Mouse (Mus musculus): ENCODE measurements around the gene Hhip.
A peak's percentile ranks its signal among the peaks of the same experiment; 100 is the strongest.

Gene Hhip

DNA sequence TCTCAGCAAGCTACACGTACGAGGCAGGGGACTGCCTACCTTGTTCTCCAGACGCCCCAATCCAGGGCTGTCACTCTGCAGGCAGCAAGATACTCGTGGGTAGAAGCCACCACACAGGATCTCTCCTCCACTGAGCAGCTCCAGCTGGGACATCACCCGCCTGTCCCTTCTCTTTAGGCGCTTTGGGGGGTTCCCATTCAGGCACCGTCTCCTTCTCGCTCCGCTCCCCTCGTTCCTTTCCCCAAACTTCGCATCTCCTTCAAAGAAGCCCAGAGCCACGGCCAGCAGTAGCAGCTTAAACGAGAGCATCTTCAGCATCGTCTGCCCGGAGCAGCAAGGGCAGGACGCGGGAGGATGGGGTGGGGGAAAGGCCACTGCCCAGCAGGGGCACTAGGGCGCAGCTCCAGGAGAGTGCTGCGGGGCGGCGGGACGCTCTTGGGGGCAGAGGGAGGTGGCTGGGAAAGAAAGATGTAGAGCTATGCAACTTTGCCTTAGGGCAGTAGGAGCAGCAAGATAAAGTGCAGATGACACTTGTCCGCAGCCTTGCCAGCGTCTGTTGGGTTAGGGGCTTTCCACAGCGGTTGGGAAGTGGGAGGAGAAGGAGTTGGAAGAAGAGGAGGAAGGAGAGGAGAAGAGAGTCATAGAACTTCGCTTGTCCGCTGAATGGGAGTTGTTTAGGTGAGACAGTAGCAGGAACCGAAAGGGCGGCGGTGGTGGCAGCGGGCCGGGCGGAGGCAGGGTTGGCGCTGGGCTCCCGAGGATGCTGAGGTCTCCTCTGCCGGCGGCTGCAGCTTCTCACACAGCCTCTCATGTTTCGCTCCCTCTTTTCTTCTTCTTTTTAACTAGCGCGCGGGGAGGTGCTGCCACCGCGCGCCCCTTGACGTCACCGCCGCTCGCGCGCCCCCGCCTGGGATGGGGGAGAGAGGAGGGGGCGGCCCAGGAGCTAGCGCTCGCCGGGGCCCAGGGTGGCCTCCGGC is at the start of gene Hhip:
Hhip (minus strand) TSS at position 809 of the 977 bp plus-strand sequence.
- peak in 1 of 2 experiments; percentile 39 for DNase-seq (ENCODE audit: low spot score in 2 of 2)

DNA sequence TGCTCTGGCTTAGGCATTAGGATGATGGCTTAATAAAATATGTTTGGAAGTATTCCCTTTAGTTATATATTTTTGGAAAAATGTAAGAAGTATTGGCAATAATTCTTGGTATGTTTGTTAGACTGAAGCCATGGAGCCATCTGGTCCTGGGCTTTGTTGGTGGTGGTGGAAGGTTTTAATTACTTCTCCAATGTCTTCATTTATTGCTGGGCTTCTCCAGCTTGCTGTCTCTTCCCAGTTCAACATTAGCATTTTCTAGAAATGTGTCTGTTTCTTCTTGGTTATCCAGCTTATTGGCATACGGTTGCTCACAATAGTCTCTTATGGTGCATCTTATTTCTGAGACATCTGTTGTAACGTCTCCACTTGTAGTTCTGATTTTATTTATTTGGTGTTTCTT is 29.2 kb upstream of the Hhip start:
- DNase-seq (ENCODE audit: low spot score in 2 of 2), result no peak

DNA sequence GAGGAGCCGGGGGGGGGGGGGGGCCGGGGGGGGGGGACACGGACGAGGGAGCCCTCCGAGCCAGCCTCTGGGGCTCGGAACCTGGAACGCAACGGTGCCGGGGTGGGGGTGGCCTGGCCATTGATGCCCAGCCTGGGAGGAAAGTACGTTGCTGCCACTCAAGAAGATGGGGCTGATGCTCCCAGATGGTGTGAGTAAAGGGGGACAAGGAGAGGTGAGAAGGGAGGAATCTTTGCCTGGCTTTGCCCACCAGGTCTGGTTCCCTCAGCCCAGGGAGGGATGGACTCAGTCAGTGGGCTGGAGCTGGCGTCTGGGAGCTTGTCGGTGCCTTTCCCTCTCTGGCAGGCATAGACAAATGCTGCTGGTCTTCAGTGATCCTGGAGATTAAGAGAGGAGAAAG is 387 bp upstream of the Hhip start:
- peak in 1 of 2 experiments; percentile 10 for DNase-seq (ENCODE audit: low spot score in 2 of 2)

DNA sequence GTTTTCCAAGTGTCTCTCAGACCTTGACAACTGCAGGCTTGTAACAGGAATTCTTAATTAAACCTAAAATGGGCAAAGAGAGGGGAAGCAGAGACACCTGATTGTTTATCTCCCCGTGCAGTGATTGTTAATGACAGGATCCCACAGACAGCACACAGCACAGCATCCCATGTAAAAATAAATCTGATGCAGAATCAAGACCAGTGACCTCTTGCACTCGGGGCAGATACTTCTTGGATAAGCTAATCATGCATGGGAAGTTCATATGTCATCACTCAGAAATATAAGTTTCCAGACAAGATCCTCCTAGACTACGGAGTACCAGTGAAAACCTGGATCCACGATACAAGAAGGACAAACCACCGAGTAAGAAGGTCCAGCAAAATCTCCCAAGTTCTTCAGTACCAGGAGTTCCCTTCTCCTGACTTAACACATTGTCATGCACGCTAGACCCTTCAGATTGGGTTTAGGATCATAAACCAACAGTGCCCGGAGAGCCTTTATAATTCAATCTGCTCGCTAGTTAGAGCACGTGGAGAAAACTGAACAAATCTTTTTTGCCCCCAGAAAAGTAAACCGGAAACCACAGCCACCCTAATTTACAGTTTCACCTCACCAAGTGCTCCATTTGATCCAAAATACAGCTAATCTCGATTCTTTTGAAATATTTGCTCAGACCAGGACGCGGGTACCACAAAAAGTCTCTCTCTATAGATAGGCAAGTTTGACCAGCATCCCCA is 1.3 kb downstream of the Hhip start:
- no peak for DNase-seq (ENCODE audit: low spot score in 2 of 2)

DNA sequence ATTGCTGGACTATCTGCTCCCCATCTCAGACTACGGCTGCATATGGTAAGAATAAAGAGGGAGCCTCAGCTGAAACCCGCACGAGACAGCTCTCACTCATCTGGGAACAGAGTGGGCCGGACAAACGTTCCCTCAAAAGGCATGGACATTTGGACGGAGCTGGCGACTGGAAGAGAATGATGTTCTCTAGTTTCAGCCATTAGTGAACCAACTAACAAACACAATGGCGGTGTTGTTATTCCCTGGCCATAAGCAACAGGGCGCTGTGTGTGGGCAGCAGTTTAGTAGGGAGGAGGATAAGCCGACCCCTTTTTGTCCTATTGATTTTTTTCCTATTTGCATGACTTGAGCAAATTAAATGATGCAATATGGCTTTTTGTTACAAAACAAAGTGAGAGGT is 2.0 kb downstream of the Hhip start:
- no peak for DNase-seq (ENCODE audit: low spot score in 2 of 2)

DNA sequence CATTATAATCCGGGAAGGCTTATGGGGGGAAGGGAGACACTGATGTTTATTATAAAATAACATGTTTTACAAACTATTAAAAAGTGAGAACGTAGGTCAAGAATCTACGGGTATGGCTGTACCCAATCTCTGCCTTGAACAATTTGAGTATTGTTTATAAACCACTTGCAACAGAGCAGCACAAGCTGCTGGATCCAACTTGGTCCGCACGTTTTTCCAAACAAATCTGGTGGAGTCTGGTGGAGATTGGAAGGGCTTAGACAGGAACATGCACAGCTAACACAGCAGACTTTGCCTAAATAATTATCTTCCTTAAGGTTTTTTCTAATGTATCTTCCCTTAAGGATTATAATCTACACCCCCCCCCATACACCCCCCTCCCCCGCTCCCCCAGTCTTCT is 2.7 kb downstream of the Hhip start:
- DNase-seq (ENCODE audit: low spot score in 2 of 2), result no peak

DNA sequence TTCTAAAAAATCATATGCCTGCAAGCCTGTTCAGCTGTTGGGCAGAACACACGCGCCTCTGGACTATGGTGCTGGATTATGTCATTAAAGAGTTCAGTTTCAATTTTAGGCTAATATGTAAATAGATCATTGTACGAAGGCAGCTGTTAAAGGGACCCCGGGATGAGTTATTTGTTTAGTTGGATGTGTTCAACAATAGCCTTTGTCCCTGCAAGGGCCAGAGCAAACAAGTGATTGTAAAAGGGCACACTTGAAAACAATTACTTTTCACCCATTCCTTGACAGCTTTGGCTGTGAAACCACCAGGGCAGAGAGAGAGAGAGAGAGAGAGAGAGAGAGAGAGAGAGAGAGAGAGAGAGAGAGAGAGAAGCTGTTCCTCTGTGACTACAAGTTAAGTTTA is 3.6 kb downstream of the Hhip start:
- DNase-seq (ENCODE audit: low spot score in 2 of 2), result peak in 1 of 2 experiments; percentile 8

DNA sequence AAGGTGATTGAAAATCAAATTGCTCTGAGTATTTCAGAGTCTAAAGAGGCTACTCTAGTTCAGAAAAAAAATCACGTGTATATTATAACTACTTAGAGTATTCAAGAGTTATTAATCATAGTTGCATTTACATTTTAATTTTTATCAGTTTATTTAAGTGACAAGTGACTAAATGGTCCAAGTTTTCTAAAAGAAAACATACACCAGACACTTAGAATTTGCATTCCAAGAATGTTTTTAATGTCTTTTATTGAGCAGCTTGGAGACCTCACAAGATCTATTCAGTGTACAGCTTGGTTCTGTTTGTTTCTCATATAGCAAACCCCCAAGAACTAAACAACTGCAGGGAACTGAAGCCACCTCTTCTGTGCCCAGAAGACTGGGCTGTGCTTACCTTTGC is 5.0 kb downstream of the Hhip start:
- DNase-seq (ENCODE audit: low spot score in 2 of 2), result no peak

DNA sequence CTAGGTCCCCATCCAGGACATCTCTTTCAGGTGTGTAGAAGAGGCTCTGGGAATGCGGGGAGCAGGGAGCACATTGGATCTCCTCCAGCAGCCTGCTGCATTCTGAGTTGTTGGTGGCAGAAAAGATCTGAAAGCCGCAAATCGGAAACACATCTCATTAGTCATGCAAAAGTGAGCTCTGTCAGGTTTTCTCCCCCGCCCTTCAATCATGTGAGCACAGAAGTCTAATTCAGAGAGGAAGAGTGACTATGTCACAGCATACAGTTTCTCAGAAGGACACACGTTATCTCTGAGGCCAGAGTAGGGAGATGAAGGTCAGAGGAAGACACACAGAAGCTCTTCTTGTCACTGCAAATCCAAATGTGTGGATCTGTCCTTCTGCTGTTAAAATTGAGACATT is 6.3 kb downstream of the Hhip start:
- DNase-seq (ENCODE audit: low spot score in 2 of 2), result no peak

DNA sequence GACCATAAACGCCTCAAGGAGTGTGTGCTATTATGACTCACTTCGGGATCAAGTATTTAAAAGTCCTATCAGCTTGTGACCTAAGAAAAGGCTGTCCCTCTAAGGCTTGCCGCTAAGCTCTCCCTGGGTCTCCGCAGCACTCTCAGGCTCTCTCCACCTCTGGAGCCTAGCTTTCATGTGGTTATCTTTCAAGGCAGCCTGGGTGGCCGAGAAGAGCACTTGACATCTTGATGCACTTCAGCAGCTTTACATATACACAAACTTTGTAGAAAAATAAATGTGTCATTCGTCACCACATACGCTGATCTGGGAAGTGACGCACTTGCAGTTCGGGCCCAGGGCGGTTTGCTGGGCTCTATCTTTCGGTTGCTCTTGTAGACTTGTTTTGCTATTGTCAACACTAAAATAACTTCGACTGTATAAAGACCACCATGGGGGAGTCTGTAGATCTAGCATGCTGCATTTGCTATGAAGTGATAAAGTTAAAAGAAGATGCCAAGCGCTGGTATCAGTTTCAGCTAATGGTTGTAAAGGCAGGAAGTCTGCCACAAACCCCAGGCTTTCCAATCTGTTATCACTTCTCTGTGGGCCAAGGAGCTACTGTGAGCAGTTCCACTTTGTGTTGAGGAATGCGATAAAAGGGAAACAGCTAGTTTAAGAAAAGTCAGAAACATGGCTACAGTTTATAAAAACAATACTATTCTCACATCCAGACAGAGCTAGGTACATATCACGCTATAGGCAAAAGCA is 8.4 kb downstream of the Hhip start:
- no peak for DNase-seq (ENCODE audit: low spot score in 2 of 2)

DNA sequence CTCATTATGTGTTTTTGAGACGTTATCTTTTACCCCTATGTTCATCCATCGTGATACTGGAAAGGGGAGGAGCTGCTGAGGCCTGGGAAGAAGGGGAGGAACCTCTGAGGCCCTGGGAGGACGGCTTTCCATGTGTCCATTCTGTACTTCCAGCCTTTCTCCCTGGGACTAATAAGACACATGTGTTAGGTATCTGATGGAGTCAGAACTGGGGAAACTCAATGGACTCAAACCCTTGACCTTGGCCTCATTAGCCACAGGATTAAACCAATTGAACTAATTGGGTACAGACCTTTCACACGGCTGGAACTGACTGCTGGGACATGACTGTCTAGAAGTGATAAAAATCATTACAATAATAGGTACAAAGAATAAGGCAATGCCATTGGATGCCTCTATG is 9.6 kb downstream of the Hhip start:
- no peak for DNase-seq (ENCODE audit: low spot score in 2 of 2)

DNA sequence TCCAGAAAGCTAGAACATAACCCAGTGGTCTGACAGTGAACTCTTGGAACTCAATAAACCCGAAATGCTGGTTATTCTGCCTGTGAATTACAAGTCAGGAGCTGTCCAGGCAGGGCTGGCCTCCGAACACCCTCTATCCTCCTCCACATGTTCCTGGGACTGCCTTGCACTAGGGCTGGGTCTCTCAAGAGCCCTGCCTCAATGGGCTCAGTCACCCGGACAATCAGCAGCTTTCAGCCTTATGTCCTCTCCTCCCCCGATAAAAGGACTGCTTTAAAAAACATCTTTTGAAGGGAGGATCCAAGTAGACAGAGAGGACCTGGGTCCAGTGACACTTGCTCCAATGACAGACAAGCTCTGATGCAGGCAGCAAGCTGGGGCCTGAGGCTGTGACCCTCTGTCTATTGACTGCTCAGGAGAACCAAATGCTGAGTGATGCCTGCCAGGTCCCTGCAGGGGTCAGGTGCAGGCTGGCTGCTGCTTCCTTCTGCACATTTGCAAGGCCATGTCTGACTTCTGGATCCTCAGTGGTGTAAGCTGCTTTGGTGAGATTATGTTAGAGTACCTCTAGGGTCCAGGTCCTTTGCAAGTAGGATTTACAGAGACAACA is 20.1 kb downstream of the Hhip start:
- DNase-seq (ENCODE audit: low spot score in 2 of 2), result no peak

DNA sequence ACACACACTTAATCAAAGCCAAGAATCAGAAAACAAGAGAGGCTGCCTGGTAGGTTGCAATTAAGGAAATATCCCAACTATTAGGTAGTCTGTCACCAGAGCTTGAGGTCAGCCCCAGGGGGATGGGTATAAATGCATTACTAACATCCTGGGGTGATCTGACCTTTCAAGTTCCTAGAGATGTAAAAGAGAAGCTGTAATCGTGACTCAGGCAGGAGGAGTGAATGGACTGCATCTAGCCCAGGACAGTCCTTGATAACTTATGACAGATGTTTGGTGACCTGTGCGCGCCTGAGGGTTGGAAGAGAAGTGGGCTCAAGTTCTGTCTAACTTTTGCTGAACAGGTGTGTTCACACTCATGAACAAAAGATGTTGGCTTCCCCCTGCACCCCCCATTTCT is 25.2 kb downstream of the Hhip start:
- no peak for DNase-seq (ENCODE audit: low spot score in 2 of 2)

DNA sequence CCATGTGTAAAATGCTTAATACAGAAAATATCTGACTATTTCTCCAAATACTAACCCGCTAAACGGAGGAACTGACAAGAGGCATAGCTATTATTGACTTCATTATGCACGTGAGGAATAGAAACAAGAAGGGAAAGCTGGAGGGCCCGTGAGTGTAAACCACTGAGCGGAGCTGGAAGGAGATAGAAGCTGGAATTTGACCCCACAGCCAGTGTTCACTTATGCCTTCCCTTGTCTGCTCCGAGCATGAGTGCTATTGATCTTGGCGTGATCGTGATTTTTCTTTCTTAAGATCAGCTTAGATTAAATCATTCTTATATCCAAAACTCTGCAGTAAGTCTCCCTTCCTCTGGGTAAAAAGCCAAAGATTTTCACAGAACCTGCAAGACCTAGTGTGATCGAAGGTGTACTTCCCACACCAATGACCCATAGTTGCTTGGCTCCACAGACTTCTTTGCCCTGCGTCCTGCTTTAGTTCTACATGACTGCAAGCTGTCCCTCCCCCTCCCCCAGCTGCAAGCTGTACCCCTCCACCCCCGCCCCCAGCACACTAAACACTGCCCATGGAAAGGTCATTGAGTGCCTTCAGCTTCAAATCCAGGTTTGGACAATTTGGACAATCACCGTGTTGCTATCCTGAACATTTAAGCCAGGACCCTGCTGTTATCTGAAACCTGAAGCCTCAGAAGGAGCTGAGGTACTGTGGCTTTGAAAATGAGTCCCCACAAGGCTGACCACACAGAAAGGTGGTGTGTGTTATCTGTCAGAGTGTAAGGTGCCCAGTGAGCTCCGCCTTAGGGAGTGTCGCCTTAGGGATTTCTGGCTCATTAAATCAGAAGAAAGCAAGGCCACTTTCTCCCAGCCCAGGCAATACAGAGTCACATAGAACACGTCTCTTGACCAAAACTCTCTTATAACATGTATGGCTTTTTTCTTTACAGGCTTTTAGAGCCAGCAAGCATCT is 26.2 kb downstream of the Hhip start:
- DNase-seq (ENCODE audit: low spot score in 2 of 2), result no peak

DNA sequence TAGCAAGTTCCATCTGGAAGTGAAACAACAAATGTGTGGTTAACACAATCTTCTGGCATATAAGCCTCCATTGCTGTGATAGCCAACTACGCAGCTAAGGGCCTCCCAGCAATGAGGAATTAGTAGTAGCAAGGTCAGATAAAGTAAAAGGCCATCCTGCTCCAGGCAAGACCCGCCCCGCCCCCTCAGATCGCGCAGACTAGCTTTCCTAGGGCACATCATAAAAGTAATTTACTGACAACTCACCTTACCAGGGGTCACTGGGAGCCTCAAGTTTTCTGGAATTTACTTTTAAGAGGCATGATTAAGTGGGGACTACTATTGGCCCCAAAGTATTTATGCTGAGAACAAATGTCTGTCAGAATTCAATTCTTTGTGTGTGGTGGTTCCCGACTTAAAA is 28.2 kb downstream of the Hhip start:
- no peak for DNase-seq (ENCODE audit: low spot score in 2 of 2)

DNA sequence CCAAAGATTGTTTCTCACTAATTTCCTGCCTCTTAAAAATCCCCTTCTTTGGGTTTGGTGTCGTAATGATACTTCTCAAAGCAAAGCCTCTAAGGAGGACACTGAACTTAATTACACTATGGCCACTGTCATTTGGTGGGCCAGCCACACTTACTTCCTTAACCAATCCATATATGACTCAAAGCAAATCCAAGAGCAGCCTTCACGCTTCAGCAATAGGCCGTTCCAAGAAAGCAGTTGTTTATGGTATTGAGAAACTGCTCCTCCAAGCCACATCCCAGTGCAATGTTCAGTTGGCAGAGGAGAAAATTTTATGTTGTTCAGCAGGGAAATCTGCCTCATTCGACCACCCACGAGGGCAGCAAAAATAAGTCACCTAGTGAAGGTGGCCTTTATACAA is 37.3 kb downstream of the Hhip start:
- DNase-seq (ENCODE audit: low spot score in 2 of 2), result no peak

DNA sequence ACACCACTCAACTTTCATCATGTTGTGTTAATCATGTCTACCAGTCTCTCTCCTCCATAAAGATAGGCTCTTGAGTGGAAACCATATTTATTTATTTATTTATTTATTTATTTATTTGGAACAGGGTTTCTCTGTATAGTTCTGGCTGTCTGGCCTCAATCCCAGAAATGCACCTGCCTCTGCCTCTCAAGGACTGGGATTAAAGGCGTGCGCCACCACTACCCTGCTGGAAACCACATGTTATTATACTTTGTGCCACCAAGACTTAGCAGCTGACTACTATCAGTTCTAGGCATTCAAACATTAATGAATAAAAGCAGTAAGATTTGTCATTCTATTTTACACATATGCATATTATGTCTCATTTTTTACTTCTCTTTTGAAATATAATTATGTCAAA is 42.0 kb downstream of the Hhip start:
- no peak for DNase-seq (ENCODE audit: low spot score in 2 of 2)

DNA sequence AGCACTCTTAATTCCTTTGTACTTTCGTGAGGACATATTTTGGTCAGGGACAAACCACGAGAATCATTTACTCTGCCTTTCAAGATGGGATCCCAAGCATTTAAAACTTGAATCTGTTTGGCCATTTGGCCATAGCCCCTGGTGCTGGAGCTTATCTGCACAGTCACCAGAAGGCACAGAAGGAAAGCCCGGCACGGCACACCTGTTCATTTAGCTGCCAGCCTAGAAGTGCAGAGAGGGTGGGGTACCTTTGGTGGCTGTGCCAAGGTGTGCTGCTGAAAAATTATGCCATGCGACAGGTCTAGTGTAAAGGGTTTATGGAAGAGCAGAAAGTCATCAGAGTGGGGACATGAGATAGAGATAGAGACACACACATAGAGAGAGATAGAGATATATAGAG is 53.4 kb downstream of the Hhip start:
- no peak for DNase-seq (ENCODE audit: low spot score in 2 of 2)

DNA sequence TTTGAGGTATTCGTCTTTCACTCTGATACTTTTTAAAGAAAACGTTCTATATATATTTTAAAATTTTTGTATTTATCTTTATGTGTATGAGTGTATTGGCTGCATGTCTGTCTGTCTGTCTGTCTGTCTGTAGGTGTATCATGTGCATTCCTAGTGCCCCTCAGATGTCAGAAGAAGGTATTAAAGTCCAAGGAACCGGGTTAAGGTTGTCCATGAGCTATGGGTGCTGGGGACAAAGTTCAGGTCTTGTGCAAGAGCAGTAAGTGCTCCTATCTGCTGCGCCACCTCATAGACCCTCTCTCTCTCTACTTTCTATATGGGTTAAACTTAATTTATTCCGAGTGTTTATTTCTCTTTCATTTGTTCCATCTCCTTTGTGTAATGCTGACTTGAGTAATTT is 55.5 kb downstream of the Hhip start:
- no peak for DNase-seq (ENCODE audit: low spot score in 2 of 2)

DNA sequence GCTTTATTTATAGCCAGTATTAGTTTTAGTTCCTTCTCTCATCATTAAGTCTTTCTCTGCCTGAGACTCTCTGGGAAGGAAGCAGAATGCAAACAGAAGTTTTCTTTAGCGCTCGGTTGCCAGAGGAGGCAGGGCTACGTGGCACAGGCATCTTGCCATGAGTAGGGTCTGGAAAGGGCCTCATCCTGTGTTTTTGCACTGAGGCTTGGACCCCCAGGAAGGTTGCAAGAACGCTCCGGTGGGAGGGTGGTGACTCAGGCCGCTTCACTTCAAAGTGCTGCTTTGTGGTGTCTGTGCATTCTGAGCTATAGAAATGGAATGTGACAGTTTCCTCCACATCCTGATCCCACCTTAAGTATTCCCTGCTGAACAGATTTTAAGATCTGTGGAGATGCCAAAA is 62.7 kb downstream of the Hhip start:
- DNase-seq (ENCODE audit: low spot score in 2 of 2), result no peak

DNA sequence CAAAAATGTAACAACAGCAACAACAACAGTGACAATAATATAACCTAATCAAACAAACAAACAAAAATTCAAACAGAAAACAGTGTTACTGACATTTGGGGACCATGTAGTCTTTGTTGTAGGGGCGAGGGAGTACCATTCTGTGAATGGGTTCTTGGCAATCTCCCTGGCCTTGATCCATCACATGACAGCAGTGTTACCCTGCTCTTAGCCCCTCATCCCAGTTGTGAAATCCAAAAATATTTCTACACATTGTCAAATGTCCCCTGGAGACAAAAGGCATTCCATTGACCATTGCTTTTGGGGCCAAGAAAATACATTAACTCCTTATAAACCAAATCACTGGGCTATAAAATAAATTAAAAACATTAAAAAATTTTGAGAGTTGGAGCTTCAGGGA is 64.3 kb downstream of the Hhip start:
- no peak for DNase-seq (ENCODE audit: low spot score in 2 of 2)
